15 mouse cellular contexts compared by ENCODE assay signal in the genomic region with DNA sequence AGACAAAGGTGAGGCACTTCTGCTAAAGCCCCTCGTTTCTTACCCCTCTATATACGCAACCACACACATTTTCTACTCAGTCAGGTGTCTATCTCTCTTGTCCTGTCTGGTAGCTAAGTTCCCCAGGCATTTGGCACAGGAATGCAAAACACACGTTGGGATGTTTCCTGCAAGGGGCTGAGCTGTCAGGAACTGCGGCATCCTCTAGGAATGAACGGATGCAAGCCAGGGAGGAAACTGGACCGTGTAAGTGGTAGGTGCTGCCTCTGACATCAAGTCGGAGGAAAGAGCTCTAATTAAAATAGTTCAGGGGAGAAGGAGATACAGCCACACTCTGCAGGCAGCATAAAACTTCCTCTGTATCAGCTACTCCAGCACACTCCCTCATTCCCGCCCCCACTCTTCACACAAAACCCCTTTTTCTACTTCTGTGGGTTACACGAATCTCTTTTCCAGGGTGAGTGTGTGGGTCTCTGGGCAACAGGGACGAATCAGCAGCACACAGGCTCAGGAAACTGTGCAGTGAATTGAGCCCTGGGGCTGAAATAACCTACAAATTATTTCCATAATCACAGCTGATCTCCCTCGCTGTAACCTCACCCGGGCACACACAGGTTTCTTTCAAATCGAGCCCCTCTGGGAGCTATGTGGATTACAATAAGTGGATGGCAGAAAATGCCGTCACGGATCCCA.
A peak's percentile ranks its signal among the peaks of the same experiment; 100 is the strongest.
DNase-seq lines count a peak whose midpoint lies in the region; ATAC-seq and TF ChIP-seq lines count a peak whose summit lies in the region.
"Had no signal": no experiment of that assay in that cellular context is flagged by ENCODE, and none has a peak within 500 bp of the region (broad histone marks: within the 10 kb centered on the region; RNA-seq: fewer than 3 reads in every experiment).

No protein-coding gene starts in this region.

- no peak overlapping the region for H3K4me3 ChIP-seq in midbrain, embryonic 14.5 days (replicated peaks; ENCODE audit: low read depth, low read length)
- H3K4me3 ChIP-seq in midbrain, postnatal 0 days (ENCODE audit: low read depth, low read length): no peak overlapping the region
- H3K4me3 ChIP-seq in hindbrain, embryonic 14.5 days (replicated peaks; ENCODE audit: low read length): no peak overlapping the region
- no peak overlapping the region for H3K4me3 ChIP-seq in olfactory bulb, adult 2 months (ENCODE audit: insufficient read depth, low read depth, low read length)
- H3K4me3 ChIP-seq: heart, embryonic 10.5 days; intestine, embryonic 15.5 days; myocyte; stomach, embryonic 15.5 days had no signal

- TF ChIP-seq CTCF in midbrain, postnatal 0 days (IDR thresholded peaks at IDR 0.05): no peak
- no peak for TF ChIP-seq CTCF in olfactory bulb, adult 2 months (IDR thresholded peaks at IDR 0.05; ENCODE audit: insufficient read depth, low read depth, low read length)

- 0 out of 2 replicates have a peak overlapping the region, but pooled peaks have one; percentile 26 for H3K27ac ChIP-seq in midbrain, embryonic 14.5 days (replicated peaks; ENCODE audit: low read depth, low read length)
- H3K27ac ChIP-seq in midbrain, postnatal 0 days (ENCODE audit: low read depth, low read length): no peak overlapping the region
- H3K27ac ChIP-seq in hindbrain, embryonic 14.5 days: peak overlapping the region; percentile 33
- H3K27ac ChIP-seq in olfactory bulb, adult 2 months (ENCODE audit: insufficient read depth, low read depth, low read length): peak overlapping the region; percentile 74; the same call in 1 of the 2 replicates
- H3K27ac ChIP-seq: heart, embryonic 10.5 days; intestine, embryonic 15.5 days; stomach, embryonic 15.5 days had no signal

- 0 out of 2 replicates have a peak, but pooled peaks cover 3% of the 10 kb centered on the region for H3K9me3 ChIP-seq in midbrain, embryonic 14.5 days (ENCODE audit: control insufficient read depth, low read length)
- no peaks in the 10 kb centered on the region for H3K9me3 ChIP-seq in midbrain, postnatal 0 days (ENCODE audit: low read length)
- H3K9me3 ChIP-seq in hindbrain, embryonic 14.5 days (ENCODE audit: control insufficient read depth, low read length): no peaks in the 10 kb centered on the region
- H3K9me3 ChIP-seq: heart, embryonic 10.5 days; intestine, embryonic 15.5 days; stomach, embryonic 15.5 days had no signal

- no peak overlapping the region for H3K9ac ChIP-seq in midbrain, embryonic 14.5 days (replicated peaks; ENCODE audit: low read length)
- no peak overlapping the region for H3K9ac ChIP-seq in midbrain, postnatal 0 days (replicated peaks; ENCODE audit: low read length, poor library complexity, severe bottlenecking)
- peak overlapping the region; percentile 29; the same call in 1 of the 2 replicates for H3K9ac ChIP-seq in hindbrain, embryonic 14.5 days
- H3K9ac ChIP-seq: intestine, embryonic 15.5 days; stomach, embryonic 15.5 days had no signal

- peaks cover 22% of the 10 kb centered on the region for H3K4me1 ChIP-seq in midbrain, embryonic 14.5 days (ENCODE audit: control insufficient read depth, insufficient read depth, low read length)
- H3K4me1 ChIP-seq in midbrain, postnatal 0 days (ENCODE audit: insufficient read depth, low read length): no peaks in the 10 kb centered on the region
- H3K4me1 ChIP-seq in hindbrain, embryonic 14.5 days (replicated peaks; ENCODE audit: control insufficient read depth, insufficient read depth, low read length): peaks cover 21% of the 10 kb centered on the region
- peaks cover 29% of the 10 kb centered on the region for H3K4me1 ChIP-seq in olfactory bulb, adult 2 months (ENCODE audit: control insufficient read depth, insufficient read depth, low read length)
- H3K4me1 ChIP-seq: intestine, embryonic 15.5 days; stomach, embryonic 15.5 days had no signal

- ATAC-seq in midbrain, embryonic 14.5 days (ENCODE audit: low FRiP score, low TSS enrichment): peak; percentile 14; the same call in 1 of the 2 replicates
- ATAC-seq in midbrain, postnatal 0 days (ENCODE audit: low FRiP score): no peak
- peak; percentile 45; the same call in 1 of the 2 replicates for ATAC-seq in hindbrain, embryonic 14.5 days (ENCODE audit: low FRiP score)
- ATAC-seq: intestine, embryonic 15.5 days had no signal

- no peak for TF ChIP-seq POLR2A in olfactory bulb, adult 2 months (IDR thresholded peaks at IDR 0.05; ENCODE audit: insufficient read depth, low read depth, low read length)

- peak; percentile 30 for DNase-seq in embryo, embryonic 11 days
- DNase-seq in embryo, embryonic 10.5 days (ENCODE audit: low spot score): no peak
- DNase-seq in midbrain, embryonic 14.5 days: peak; percentile 65
- no peak for DNase-seq in midbrain, postnatal 0 days (ENCODE audit: low spot score)
- no peak for DNase-seq in hindbrain, embryonic 14.5 days (ENCODE audit: low spot score)
- DNase-seq in heart, adult 8-10 months (ENCODE audit: low spot score): no peak
- DNase-seq in spleen, adult 18-20 months: no peak
- DNase-seq: right cerebral cortex, postnatal 25 days; thymus, postnatal 4 days had no signal

- H3K4me2 ChIP-seq in midbrain, embryonic 14.5 days (ENCODE audit: low read length): peak overlapping the region; percentile 2; the same call in 1 of the 2 replicates
- no peak overlapping the region for H3K4me2 ChIP-seq in midbrain, postnatal 0 days (ENCODE audit: low read depth, low read length, poor library complexity, severe bottlenecking)
- H3K4me2 ChIP-seq in hindbrain, embryonic 14.5 days (replicated peaks): 0 out of 2 replicates have a peak overlapping the region, but pooled peaks have one; percentile 9
- H3K4me2 ChIP-seq: intestine, embryonic 15.5 days; stomach, embryonic 15.5 days had no signal

- no peaks in the 10 kb centered on the region for H3K27me3 ChIP-seq in midbrain, embryonic 14.5 days (ENCODE audit: control insufficient read depth, insufficient read depth, low read length)
- H3K27me3 ChIP-seq in midbrain, postnatal 0 days (ENCODE audit: insufficient read depth, low read length): no peaks in the 10 kb centered on the region
- H3K27me3 ChIP-seq in hindbrain, embryonic 14.5 days (ENCODE audit: control insufficient read depth, insufficient read depth, low read length): no peaks in the 10 kb centered on the region
- H3K27me3 ChIP-seq: intestine, embryonic 15.5 days; stomach, embryonic 15.5 days had no signal

- WGBS in midbrain, embryonic 14.5 days: 36% methylated on average over 15 of the region's 15 CpGs
- 25% methylated on average over 15 of the region's 15 CpGs for WGBS in midbrain, postnatal 0 days
- 40% methylated on average over 15 of the region's 15 CpGs for WGBS in hindbrain, embryonic 14.5 days
- WGBS in olfactory bulb, adult 2 months: 22% methylated on average over 15 of the region's 15 CpGs

- H3K36me3 ChIP-seq in midbrain, embryonic 14.5 days (ENCODE audit: control insufficient read depth, insufficient read depth, low read length): no peaks in the 10 kb centered on the region
- no peaks in the 10 kb centered on the region for H3K36me3 ChIP-seq in midbrain, postnatal 0 days (ENCODE audit: insufficient read depth, low read length)
- H3K36me3 ChIP-seq in hindbrain, embryonic 14.5 days (replicated peaks; ENCODE audit: control insufficient read depth, insufficient read depth): peaks cover 5% of the 10 kb centered on the region; the same call in 1 of the 2 replicates
- H3K36me3 ChIP-seq: G1E; intestine, embryonic 15.5 days had no signal

Comparison
In these comparisons a context has a peak if more than half of its experiments do, and no peak if none do; other contexts are left out.
1. DNase-seq: peak in embryo, embryonic 11 days (single experiment) and midbrain, embryonic 14.5 days (single experiment); none in embryo, embryonic 10.5 days (single experiment), midbrain, postnatal 0 days (single experiment), hindbrain, embryonic 14.5 days (single experiment), heart, adult 8-10 months (single experiment) and spleen, adult 18-20 months (0 of 2).